Mouse (Mus musculus) stomach, embryonic 14.5 days (tissue): ENCODE data around the gene Amfr. TPM values are rescaled to one million over a fixed set of nuclear protein-coding genes. Genes with fewer than 3 reads are reported as not detected.
A peak's percentile ranks its signal among the peaks of the same experiment; 100 is the strongest.

Experiments used
- ATAC-seq: fragments of 200-750 bp; cut with Nextera tagmentation; 2 replicates; pipeline ENCODE4 v1.8.0; 2017; ENCODE audit warnings: low read depth, moderate TSS enrichment; ENCODE audit not compliant: insufficient number of reproducible peaks, insufficient read depth, low FRiP score
- H3K27ac ChIP-seq: fragments of 300-500 bp; sonication (generic); 2 replicates; pipeline ENCODE4 v1.5.1; 2014; ENCODE audit warnings: mild to moderate bottlenecking, low read length, moderate library complexity, mixed read lengths
- H3K27me3 ChIP-seq: fragments of 300-500 bp; sonication (generic); 2 replicates; pipeline ENCODE4 v1.6.1; 2014; ENCODE audit warnings: low read length, control low read depth, mixed read lengths; ENCODE audit not compliant: control insufficient read depth, insufficient read depth
- H3K36me3 ChIP-seq: fragments of 300-500 bp; sonication (generic); 2 replicates; pipeline ENCODE4 v1.6.1; 2014; ENCODE audit warnings: mild to moderate bottlenecking, control low read depth, low read length, moderate library complexity, mixed read lengths; ENCODE audit not compliant: control insufficient read depth, insufficient read depth
- H3K4me1 ChIP-seq: fragments of 300-500 bp; sonication (generic); 2 replicates; pipeline ENCODE4 v1.6.1; 2014; ENCODE audit warnings: low read length, control low read depth, mixed read lengths; ENCODE audit not compliant: control insufficient read depth, insufficient read depth
- H3K4me2 ChIP-seq: fragments of 300-500 bp; sonication (generic); replicated peaks from 2 replicates; pipeline ENCODE4 v1.6.1; 2014; ENCODE audit warnings: low read depth, low read length, control low read depth
- H3K4me3 ChIP-seq: fragments of 300-500 bp; sonication (generic); 2 replicates; pipeline ENCODE4 v1.5.1; 2014; ENCODE audit warnings: low read depth, low read length, control low read depth
- H3K9ac ChIP-seq: fragments of 300-500 bp; sonication (generic); replicated peaks from 2 replicates; pipeline ENCODE4 v1.6.1; 2014; ENCODE audit warnings: low read depth, mild to moderate bottlenecking, control low read depth, low read length, moderate library complexity, mixed read lengths
- H3K9me3 ChIP-seq: fragments of 300-500 bp; sonication (generic); 2 replicates; pipeline ENCODE4 v1.6.1; 2016; ENCODE audit warnings: low read depth, low read length, control low read depth; ENCODE audit not compliant: control insufficient read depth
- whole genome bisulfite sequencing: fragments of 180-500 bp; shearing (Covaris S2); extraction: QIAGEN DNeasy Blood & Tissue Kit; methylation state at CpG from one replicate; pipeline ENCODE4 v1.1.7; 2014; 5-methylcytosine and 5-hydroxymethylcytosine counted together
- polyA plus RNA-seq: library from polyadenylated mRNA; unstranded; fragments of >200 nt; fragmentation: Nextera tagmentation; extraction: Ambion mirVana; gene quantifications from 2 replicates; pipeline ENCODE4 v1.2.1, GENCODE M21; 2014

The Amfr gene
- polyA plus RNA-seq, 1 experiment from 2014 or later, result 41.9 TPM

DNA sequence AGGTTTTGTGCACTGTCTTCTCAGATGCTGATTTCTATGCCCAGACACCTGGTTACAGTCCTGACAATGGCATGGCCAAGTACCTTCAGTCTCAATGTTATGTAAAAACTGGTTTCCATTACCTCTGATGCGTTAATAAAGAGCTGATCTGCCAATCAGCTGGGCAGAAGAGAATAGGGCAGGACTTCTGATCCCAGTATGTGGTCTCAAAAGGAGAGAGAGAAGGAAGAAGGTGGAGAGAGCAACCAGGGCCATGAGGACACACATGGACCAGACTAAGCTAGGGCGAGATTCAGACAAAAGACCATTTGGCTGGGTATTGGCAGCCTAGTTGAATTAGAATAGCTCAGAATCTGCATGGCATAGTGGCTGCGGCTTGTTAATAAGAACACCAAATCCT, 21.0 kb upstream of the Amfr start:
- ATAC-seq, result no peak
- Histone ChIP-seq H3K4me3 (no peak overlapping the region), H3K4me2 (no peak overlapping the region), H3K36me3 (peaks cover 19% of the 10 kb centered on the region), H3K9me3 (no peaks in the 10 kb centered on the region), H3K27ac (no peak overlapping the region), H3K4me1 (peaks cover 13% of the 10 kb centered on the region; the same call in 1 of the 2 replicates), H3K27me3 (no peaks in the 10 kb centered on the region), H3K9ac (no peak overlapping the region)
- WGBS, result 81% methylated on average over 3 of the region's 3 CpGs

DNA sequence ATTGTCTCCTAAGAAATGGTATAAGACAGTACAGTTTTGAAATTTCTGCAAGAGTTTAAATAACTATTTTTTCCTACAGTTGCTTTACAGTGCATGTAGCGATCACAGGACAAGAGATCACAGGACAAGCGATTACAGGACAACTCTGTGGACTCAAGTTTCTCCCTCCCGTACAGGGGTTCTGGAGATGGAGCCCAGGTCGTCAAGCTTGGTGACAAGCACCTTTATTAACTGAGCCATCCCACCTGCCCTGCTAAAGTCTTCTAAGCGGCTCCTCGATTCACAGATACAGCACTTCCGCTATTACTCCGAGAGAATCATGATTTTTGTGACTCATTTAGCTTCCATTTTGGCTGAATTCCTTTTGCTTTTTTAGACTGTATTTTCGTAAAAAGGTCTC, 17.1 kb upstream of the Amfr start:
- Histone ChIP-seq H3K4me1 (no peaks in the 10 kb centered on the region), H3K4me2 (no peak overlapping the region), H3K9me3 (no peaks in the 10 kb centered on the region), H3K27ac (no peak overlapping the region), H3K4me3 (no peak overlapping the region), H3K9ac (no peak overlapping the region), H3K27me3 (no peaks in the 10 kb centered on the region), H3K36me3 (peaks cover 54% of the 10 kb centered on the region)
- WGBS, result 93% methylated on average over 9 of the region's 9 CpGs
- no peak for ATAC-seq

DNA sequence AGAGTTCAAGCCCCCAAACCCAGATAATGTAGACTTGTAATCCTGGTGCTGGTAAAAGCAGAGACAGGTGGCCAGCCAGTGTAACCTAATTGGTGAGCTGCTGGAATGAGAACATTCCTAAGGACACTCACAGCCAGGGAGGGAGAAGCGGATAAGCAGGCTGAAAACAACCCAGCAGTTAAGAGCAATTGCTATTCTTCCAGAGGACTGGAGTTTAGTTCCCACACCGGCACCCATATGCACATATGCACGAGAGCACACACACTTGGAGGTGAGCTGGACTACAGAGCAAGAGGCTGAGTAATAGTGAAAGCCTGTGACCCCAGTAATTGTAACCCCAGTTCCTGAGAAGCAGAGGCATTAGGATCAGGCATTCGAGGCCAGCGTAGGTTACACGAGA, 11.3 kb upstream of the Amfr start:
- Histone ChIP-seq H3K36me3 (peaks cover 67% of the 10 kb centered on the region), H3K9me3 (no peaks in the 10 kb centered on the region), H3K27ac (no peak overlapping the region), H3K4me2 (no peak overlapping the region), H3K4me1 (no peaks in the 10 kb centered on the region), H3K4me3 (no peak overlapping the region), H3K9ac (no peak overlapping the region), H3K27me3 (no peaks in the 10 kb centered on the region)
- 91% methylated on average over 6 of the region's 6 CpGs for WGBS
- no peak for ATAC-seq

DNA sequence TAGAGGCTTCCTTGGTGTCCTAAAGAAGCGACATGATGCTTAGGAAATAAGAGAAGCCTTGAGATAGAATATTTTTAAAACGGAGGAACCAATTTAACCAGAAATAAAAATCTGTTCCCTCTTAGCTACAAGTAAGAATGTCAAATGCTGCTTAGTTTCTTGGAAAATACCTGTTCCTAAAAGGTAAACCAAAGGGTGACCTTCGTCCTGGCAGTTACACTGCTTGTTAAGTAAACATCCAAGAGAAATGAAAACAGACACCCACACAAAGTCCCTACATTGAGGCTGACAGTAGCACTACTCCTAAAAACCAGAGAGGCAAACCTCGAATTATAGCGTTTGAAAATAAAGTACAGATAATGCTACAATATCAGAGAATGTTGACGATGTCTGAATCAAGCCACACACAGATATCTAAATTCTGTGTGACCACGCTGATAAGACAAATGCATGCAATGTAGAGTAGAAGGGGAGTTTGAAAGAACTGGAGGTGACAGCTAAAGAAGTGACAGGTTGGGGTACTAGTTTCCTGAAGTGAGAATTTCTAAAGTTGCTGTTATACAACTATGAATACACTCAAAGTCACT, 477 bp upstream of the Amfr start:
- Histone ChIP-seq H3K9ac (peak overlapping the region; percentile 96), H3K27me3 (no peaks in the 10 kb centered on the region), H3K27ac (peak overlapping the region; percentile 93), H3K9me3 (no peaks in the 10 kb centered on the region), H3K4me3 (peak overlapping the region; percentile 94), H3K4me1 (peaks cover 20% of the 10 kb centered on the region), H3K4me2 (peak overlapping the region; percentile 87), H3K36me3 (no peaks in the 10 kb centered on the region)
- no peak for ATAC-seq
- 27% methylated on average over 7 of the region's 7 CpGs for WGBS

DNA sequence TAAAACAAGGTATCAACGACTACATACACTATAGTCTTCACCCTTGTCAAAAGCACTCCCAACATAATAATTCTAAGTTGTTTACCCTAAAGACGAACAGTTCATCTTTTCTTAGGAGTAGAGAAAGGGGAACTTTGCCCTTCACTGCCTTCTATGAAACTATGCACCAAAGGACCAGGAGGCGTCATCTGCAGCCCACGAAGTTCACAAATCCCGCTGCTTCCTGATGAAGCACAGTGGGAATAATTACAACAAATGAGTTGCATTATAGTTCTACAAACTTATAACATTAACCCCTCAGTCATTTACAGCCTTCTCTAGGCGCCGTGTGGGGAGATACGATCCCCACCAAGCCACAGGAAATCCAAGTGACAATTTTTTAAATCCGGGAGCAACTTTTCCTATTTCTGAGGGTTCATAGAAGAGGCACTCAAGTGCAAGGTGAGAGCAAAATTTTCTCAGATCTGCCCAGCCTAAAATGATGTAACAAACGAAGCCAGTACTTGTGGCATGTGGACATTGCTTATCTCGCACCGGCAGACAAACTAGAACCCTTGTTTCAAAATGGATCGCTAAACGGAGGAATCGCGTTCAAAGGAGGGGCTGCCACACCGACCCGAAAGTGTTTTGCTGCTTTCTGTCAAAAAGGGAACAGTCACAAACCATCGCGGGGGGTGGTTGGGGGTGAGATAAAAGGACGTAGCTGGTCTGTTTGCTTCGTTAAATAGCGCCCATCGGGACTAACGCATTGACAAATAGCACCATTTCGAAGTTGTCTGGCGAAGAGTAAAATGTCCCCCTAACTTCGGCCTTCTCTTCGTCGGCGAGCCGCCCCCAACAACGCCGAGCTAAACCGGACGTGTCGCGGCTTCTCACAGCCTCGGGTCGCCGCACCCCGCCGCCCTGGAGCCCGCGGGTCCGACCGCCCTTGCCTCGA, 1.3 kb downstream of the Amfr start:
- Histone ChIP-seq H3K36me3 (no peaks in the 10 kb centered on the region), H3K9me3 (no peaks in the 10 kb centered on the region), H3K4me1 (peaks cover 20% of the 10 kb centered on the region), H3K9ac (peak overlapping the region; percentile 96), H3K27ac (peak overlapping the region; percentile 93), H3K27me3 (no peaks in the 10 kb centered on the region), H3K4me3 (peak overlapping the region; percentile 94), H3K4me2 (peak overlapping the region; percentile 87)
- 3% methylated on average over 48 of the region's 48 CpGs for WGBS
- no peak for ATAC-seq

DNA sequence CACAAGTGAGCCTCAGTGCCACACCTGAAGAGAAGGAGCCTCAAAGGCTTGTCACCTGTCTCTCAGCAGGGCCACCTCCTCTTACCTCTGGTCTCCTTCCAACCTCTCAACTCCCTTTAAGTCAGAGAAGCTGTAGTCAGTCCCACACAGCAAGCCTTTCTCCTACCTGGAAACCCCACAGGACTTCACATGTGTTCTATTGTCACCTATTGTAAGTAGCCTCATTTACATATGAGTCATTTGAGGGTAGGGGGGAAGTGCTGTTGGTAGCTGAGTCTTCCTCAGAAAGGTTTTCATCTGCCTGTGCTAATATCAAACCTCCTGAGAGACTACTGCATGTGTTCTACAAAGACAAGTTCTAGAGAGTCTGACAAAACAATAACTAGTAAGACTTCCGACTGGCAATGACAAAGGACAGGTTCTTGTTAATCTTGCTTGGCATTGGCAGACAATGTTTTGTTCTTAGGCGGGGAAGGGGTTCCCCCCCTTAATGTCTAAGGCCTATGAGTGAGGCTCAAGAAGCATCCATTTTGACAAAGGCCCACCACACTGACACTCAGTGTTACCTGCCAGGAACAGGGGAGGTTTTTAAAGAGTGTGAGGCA, 2.4 kb downstream of the Amfr start:
- Histone ChIP-seq H3K27ac (no peak overlapping the region), H3K27me3 (no peaks in the 10 kb centered on the region), H3K4me2 (peak overlapping the region; percentile 87), H3K4me3 (no peak overlapping the region; the same call in 1 of the 2 replicates), H3K4me1 (peaks cover 20% of the 10 kb centered on the region), H3K9ac (no peak overlapping the region; the same call in 1 of the 2 replicates), H3K36me3 (no peaks in the 10 kb centered on the region), H3K9me3 (no peaks in the 10 kb centered on the region)
- no peak for ATAC-seq
- 53% methylated on average over 2 of the region's 2 CpGs for WGBS

DNA sequence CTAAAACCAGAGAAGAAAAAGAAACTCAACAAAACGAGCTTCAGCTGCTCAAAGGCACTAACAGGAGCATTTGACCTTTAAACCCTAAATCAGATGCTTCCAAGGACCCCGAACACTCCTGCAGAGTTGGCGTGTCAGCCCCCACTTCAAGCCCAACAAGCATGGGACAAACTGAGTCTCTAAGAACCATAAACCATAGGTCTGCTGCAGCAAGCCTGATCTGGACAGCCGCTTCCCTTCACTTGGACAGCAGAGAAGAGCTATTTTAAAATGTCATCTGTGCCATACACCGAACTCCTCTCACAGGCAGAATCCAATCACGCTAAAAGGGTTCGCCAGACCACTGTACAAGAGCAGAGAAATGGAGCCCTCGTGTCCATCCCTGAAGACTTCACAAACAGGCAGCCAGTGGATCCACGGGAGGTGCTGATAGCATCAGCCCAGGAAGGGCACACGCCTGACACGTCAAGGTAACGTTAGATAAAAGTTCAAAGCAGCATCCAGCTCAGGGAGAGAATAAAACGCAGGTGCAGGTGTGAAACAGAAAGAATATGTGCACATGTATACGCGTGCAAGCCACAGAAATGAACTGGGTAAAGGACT, 3.3 kb downstream of the Amfr start:
- Histone ChIP-seq H3K9ac (no peak overlapping the region), H3K36me3 (no peaks in the 10 kb centered on the region), H3K27me3 (no peaks in the 10 kb centered on the region), H3K4me1 (peaks cover 20% of the 10 kb centered on the region), H3K4me2 (peak overlapping the region; percentile 12; the same call in 1 of the 2 replicates), H3K27ac (no peak overlapping the region; the same call in 1 of the 2 replicates), H3K4me3 (no peak overlapping the region), H3K9me3 (no peaks in the 10 kb centered on the region)
- no peak for ATAC-seq
- WGBS, result 42% methylated on average over 15 of the region's 15 CpGs

DNA sequence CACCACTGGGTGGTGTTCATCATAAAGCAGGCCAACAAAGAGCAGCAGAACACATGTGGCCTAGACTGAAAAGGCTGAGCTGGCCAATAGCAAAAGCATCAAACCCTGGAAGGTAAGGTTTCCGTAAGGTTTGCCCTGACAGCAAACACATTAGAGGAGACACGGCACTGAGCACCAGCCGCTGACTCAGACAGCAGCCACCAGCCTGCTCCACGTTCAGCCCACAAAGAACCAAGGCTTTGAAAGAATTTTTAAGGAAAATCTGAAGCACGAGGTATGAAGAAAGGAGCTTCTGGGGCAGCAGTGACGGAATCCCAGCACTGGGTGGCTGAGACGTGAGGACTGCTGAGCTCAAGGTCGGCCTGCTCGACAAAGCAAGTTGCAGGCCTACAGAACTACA, 8.5 kb downstream of the Amfr start:
- WGBS, result 87% methylated on average over 9 of the region's 9 CpGs
- Histone ChIP-seq H3K4me3 (no peak overlapping the region), H3K9me3 (no peaks in the 10 kb centered on the region), H3K36me3 (peaks cover 23% of the 10 kb centered on the region), H3K27me3 (no peaks in the 10 kb centered on the region), H3K4me1 (peaks cover 5% of the 10 kb centered on the region), H3K9ac (no peak overlapping the region), H3K27ac (no peak overlapping the region), H3K4me2 (no peak overlapping the region)
- ATAC-seq, result no peak
